Mouse (Mus musculus): ENCODE measurements around the gene Map2k3.
"Not testable (repeated sequence)": the region's sequence is repeated elsewhere in the genome, so short reads cannot be mapped to it uniquely, and the experiment has no call there.

The Map2k3 gene

DNA sequence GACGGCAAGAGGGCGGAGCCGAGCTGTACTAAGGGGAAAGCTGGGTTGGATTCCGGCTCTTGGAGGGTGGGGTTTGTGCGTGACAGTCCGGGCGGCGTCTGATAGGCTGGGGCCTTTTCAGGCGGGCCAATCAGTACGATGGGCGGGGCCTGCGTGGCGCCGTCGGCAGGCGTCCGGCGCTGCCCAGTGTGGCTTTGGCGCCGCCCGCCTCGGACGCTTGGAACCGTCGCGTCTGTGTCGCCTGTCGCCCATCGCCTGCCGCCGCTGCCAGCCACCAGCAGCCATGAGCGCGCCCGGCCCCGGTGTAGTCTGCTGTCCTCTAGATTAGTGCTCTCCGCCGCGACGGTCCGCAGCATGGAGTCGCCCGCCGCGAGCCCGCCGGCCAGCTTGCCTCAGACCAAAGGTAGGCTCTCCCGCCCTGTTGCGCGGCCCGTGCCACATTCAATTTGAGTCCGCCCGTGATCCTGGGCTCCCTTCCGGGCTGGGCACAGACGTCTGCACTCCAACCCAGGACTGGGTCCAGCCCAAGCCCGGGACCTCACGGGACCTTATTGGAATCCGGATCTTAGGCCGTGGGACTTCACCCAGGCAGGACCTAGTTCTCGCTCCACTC lies at the start of gene Map2k3:
Gene Map2k3 (plus strand): TSS at position 165 of the 613 bp plus-strand sequence.
- peak; percentile 96 for DNase-seq (ENCODE audit: low spot score in 2 of 2)

DNA sequence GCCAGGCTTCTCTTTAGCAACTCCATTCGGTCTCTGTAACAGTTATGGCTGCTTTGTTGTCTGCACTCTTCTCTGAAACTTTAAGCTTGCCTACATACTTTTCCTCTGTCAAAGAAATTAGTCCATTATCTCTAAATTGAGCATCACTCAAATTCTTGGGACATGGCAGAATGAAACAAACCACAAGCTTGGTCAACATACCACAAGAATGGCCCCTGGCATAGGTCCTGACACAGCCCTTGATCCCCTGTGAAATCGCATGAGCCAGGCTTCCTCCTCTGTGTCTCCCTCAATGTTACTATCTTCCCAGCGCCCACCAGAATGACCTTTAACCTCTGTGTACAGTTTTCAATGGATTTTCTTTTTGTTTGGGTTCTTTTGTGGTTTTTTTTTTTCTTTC lies 49.4 kb upstream of the Map2k3 start:
- no peak for DNase-seq (ENCODE audit: low spot score in 2 of 2)

DNA sequence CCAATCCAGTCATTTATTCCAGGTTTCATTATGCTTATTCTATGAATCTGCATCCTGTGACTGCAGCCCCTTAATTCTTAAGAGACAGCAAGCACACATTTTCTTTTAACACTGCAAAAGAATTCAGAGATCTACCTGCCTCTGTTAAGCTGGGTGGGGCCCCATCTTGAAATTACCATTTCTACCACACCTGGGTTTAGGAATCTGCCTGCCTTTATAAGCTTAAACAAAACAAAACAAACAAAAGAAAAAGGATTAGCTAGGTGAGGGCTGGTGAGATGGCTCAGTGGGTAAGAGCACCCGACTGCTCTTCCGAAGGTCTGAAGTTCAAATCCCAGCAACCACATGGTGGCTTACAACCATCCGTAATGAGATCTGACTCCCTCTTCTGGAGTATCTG lies 44.8 kb upstream of the Map2k3 start:
- not testable (repeated sequence) for DNase-seq (ENCODE audit: low spot score in 2 of 2)

DNA sequence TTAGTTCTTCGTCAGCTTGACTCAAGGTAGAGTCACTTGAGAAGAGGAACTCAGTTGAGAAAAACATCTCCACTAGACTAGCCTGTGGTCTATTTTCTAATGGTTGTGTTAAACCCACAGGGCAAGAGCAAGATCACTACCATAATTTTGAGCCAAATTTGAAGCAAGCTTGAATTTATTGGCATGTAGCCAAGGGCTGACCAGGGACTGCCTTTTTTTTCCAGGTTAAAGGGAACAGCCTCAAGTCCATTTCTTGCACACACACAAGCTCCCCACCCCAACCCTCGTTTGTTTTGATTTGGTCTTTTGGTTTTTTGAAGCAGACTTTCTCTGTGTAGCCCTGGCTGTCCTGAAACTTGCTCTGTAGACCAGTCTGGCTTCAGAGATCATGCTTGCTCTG lies 42.0 kb upstream of the Map2k3 start:
- no peak for DNase-seq (ENCODE audit: low spot score in 2 of 2)

DNA sequence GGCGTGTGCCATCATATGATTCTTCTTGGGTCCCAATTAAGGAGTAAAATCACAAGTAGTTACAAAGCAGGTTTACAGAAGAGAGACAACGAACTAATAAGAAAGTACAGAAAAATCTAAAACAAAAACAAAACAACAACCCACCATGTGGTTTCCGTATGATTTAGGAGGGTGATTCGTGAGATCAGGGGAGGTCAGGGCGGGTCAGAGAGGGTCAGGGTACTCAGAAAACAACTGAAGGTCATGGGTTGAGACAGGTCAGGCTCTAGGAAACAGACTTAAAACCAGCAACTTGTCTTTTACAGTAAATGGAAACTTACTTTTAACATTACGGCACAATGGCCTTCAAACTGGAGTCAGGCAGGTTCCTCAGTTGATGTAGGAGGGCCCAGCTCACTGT lies 41.5 kb upstream of the Map2k3 start:
- no peak for DNase-seq (ENCODE audit: low spot score in 2 of 2)

DNA sequence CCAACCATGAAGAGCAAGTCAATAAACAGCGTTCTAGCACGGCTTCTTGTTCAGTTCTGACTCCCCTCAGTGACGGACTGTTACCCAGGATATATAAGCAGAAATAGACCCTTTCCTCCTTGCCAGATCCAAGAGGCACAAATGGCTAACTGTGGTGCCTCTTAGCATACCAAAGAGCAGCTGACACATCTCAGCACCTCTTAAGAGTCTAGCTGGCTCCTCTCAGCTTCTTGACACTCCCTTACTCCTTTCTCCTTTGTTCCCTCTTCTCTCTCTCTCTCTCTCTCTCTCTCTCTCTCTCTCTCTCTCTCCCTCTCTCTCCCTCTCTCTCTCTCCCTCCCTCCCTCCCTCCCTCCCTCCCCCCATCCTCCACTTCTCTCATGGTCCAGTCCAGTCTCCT lies 41.1 kb upstream of the Map2k3 start:
- no peak for DNase-seq (ENCODE audit: low spot score in 2 of 2)

DNA sequence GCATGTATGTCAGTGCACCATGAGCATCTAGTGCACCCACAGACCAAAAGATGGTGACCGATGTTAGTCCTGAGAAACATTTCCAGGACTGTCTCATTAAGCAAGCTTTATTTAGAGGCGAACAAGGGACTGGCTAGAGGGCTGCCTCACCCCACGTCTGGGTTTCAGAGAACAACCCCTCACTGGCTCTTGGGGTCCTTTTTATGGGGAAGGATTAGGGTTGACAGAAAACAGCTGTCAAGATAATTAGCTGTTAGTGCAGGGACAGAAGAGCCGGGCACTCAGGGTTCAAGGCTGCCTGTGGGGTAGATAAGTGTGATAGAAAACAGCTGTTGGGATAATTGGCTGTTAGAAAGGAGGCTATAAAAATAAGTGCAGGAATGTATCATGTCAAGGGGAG lies 35.9 kb upstream of the Map2k3 start:
- DNase-seq (ENCODE audit: low spot score in 2 of 2), result no peak

DNA sequence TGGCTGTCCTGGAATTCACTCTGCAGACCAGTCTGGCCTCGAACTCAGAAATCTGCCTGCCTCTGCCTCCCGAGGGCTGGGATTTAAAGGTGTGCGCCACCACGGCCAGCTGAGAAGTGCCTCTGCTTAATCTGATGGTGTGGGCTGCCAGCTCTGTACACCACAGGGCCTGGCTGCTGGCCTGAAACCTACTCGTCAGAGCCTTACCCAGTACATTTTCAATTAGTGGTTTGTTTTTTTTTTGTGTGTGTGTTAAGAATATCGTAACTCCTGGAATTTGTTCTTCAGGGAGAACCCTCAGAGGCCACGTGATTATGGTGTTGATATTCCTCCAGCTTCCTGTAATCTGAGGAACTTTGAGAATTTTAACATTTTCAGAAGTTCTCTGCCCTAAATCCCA lies 29.8 kb upstream of the Map2k3 start:
- DNase-seq (ENCODE audit: low spot score in 2 of 2), result no peak

DNA sequence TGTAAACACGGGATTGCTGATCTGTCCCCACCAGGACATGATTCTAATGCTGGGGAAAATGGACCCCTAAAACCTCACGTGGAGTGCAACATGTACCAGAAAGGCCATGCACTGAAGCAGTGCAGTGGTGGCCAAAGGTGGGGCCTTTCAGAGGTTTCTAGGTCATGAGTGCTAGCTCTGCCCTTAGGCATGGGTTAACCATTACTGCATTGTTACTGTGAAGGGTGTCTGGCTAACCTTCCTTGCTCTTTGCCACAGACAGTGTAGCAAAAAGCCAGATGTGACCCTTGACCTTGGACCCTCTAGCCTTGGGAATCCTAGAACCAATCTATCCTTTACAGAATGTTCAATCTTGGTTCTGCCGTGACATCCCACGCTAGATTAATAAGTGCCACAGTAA lies 29.3 kb upstream of the Map2k3 start:
- DNase-seq (ENCODE audit: low spot score in 2 of 2), result no peak

DNA sequence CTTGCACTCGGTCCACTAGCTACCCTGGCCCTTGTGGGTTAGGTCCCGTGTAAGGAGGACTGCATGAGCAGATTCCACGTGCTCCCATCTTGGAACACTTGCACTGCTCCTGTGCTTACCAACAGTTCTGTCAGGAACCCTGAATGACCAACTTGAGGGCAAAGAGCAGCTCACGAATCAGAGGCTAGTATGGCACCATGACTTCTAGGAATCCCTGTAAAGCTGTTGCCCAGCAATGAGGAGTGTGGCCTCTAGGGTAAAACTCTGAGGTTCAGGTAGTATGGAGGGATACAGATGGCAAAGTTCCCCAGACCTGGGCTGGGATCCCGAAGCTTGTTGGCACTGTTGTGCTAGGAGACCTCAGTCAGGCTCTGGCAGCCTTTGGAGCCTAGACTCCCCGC lies 28.2 kb upstream of the Map2k3 start:
- no peak for DNase-seq (ENCODE audit: low spot score in 2 of 2)

DNA sequence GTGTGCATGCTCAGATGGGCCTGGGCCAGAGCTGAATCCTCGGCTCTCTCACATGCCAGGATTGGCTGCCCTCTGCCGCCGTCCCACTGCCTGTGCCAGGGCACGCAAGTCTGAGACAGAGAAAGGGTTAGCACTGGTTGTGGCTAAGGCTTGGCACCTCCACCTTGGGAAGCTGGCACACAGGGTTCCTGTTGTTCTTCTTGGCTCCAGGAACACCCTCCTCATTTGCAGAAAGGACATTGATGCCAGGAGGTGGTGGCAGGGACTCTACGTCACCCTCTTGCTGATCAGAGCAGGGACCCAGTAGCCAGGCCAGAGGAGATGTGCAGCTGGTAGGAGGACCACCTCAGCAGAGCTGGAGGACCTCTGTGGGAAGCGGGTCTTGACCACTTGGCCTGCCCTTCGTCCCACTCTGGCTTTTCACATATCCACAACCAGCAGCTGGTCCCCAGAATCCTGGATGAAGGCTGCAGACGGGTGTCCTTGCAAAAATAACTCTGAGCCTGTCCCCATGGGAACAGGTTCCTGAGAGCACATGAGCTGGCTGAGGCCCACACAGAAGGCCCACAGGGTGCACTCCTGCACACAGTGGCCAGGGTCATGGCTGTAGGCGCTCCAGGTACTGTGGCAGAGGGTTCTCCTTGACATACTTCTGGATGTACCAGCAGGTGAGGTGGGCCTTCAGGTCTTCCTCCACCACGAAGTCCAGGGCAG lies 26.3 kb upstream of the Map2k3 start:
- no peak for DNase-seq (ENCODE audit: low spot score in 2 of 2)

DNA sequence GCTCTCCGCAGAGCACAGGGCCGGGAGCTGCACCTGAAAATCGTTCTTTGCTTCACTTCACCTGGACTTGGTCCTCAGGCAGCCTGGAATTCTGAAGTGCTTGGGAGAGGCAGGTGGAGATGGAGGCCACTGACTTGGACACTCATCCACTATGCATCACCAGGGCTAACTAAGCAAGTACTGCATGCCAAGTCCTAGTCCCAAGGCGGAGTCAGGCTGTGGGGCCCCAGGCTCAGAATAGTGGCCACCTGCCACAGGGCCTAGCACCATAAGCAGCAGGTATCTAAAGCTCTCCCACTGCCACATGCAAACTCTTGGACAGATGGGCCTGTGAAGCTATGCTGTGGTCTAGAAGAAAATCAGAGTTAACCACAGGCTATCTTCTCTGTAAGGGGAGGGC lies 25.4 kb upstream of the Map2k3 start:
- no peak for DNase-seq (ENCODE audit: low spot score in 2 of 2)

DNA sequence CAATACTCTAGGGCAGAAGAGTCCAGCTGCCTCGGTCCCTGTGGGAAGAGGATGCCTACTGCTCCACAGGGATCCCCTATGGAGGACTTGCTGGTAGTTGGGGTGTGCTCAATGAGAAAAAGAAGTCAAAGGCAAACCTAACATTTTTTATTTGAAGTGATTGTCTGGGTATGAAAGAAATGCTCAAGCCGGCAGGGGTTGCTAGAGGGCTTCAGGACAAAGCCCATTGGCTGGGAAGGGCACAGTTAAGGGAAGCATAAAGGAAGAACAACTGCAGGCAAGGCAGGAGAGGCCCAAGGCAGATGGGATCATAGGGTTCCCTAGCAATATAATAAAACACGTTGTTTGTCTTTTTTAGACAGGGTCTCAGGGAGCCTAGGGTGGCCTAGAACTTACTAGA lies 23.8 kb upstream of the Map2k3 start:
- DNase-seq (ENCODE audit: low spot score in 2 of 2), result no peak

DNA sequence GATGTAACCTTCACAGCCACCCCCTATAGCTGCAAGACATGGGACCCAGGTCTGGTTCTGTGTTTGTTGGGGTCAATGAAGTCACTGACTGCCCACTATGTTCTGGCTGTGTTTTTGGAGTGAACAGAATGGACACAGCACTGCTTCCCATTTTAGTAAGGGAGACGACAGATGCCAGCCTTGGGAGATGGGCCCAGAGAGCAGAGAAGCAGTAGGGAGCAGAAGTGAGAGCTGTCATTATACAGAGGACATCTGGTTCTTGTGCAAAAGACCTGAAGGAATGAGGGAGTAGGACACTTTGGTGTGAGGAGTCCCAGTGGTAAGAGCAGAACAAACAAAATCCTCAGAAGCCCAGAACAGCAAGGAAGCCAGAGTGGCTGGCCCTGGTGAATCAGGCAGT lies 22.2 kb upstream of the Map2k3 start:
- DNase-seq (ENCODE audit: low spot score in 2 of 2), result no peak

DNA sequence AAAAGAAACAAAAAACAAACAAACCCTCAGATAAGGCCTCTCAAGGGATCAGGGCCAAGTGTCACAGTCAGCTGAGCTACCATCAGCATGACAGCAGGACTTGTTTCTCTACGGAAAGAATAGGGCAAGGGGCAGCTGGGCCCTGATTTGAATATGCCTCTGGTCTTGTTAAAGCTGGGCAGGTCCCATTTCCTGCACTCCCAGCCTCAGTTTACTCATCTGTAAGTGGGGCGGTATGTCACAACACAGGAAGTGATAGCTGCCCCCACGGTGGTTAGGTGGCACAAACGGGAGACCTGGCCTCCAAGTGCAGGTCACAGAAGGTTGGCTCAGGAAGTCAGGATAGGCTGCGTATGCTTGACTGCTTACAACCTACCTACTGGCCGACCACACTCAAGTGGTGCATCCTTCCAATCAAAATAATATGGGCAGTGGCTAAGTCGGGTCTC lies 19.3 kb upstream of the Map2k3 start:
- DNase-seq (ENCODE audit: low spot score in 2 of 2), result no peak

DNA sequence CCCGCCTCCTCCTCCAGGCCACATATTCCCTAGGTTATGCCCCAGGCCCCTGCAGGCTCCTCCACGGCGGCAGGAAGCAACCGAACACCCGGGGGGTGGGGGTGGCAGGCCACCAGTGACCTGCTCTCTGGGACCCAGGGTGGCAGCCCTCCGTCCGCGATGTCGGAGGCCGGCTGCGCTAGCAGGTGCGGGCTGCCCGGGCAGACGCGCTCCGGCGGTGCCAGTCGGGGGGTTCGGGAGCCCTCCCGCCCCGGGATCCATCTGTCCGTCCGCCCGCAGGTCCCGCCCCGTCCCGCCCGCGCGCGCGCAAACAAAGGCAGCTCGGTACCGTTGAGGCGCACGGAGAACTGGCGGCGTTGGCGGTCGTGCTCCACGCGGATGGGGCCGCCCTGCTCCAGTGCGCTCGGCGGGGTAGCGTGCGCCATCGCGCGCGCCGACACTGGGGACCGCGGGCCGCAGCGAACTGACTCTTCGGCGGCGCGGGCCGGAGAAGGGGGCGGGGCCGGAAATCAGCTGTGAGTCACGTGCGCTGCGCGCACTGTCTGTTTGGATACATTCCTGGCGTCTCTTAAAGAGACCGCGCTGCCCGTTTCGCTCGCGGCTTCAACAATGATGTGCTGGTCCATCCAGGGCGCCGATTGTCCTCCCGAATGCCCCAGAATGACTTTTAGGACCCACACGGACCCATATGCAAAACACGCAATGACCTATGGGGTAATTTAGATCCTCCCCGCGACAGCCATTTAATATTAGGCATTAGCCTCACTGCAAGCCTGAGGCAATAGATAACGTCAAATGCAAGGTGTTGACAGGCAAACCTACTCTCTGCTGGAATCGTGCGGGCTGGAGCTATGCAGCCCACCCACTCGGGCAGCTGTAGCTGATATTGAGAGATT lies 18.3 kb upstream of the Map2k3 start:
- DNase-seq (ENCODE audit: low spot score in 2 of 2), result peak; percentile 90 to 91

DNA sequence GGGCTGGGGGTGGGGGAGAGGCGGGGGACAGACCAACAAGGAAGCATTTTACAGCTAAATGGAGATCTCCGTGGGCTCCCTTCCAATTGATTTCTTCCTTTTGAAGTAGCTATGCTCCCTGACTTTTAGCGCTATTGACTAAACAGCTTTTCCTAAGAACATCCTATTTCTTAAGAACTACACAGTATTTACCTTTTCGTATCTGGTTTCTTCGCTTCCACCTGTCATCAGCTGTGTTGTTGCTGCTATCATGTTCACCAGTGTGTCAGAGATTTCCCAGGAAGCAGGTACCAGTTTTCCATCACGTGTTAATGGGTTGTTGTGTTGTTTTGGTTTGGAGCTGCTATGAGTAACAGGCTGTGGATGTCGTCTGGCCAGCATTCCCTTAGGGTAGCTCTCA lies 17.3 kb upstream of the Map2k3 start, which contains the start of gene Natd1:
Gene Natd1 (minus strand): TSS at position 260 of the 400 bp plus-strand sequence.
- no peak for DNase-seq (ENCODE audit: low spot score in 2 of 2)

DNA sequence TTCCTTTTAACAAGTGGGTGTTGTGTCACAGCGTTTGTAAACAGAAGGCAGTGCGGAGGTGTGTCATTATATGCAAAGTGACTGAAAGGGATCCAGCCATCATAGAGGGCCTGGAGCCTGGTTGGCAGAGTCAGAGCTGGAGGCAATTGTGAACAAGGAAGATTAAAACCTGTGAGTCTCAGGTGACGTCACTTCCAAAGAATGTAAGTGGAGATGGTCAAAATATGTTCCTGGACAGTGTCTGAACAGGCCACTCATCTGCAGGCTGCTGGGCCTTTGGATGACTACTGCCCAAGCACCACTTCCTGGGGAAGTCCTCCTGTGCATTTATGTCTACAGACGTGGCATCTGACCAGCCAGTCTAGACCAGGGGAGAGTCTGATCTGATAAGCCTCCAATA lies 16.6 kb upstream of the Map2k3 start:
- no peak for DNase-seq (ENCODE audit: low spot score in 2 of 2)

DNA sequence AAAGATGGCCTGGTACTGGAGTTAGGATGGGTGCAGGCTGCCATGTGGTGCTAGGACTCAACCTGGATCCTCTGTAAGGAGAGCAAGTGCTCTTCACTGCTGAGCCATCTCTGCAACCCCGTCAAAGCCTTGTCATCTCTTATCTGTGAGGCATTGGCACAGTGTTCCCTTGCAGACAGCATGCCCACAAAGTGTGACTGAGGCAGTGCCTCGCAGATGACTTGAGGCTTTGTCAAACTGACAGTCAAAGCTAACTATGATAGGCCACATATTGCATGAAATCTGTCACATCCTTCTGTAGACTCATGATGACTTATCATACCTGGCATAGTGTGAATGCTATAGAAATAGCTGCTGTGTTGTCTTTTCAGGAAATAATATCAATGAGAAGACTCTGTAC lies 11.8 kb upstream of the Map2k3 start:
- no peak for DNase-seq (ENCODE audit: low spot score in 2 of 2)

DNA sequence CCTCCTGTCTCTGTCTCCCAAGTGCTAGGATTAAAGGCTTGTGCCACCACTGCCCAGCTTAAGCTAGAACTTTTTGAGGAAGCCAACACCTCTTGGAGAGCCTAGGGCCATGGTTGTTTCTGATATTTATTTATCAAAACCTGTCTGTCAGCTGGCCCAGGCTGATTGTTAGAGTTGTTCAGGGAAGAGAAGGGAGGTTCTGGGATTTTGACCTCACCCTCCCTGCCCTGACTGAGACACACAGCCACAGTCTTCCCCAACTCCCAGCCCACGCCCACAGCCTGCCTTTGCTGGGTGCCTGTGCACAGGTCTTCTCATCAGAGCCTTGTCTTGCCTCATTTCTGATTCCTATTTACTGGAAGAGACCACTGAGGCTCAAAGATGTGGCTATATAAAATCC lies 9.6 kb upstream of the Map2k3 start:
- no peak for DNase-seq (ENCODE audit: low spot score in 2 of 2)

DNA sequence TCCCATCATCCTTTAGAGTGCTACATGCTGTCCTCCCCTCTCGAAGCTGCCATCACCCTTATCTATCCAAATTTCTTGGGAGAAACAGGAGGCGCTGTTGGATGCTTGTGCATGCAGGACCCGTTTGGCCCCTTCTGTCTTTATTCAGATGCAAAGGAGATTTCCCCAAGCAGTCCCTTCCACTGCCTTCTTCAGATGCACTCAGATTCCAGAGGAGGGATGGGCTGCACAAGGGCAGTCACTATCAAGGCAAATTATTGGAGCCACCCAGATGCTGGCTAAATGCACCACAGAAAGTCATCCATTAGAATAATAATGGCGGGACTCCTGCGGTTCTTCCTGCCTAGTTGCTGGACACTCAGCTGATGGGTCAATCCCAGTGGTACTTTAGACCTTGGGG lies 8.9 kb upstream of the Map2k3 start:
- DNase-seq (ENCODE audit: low spot score in 2 of 2), result no peak

DNA sequence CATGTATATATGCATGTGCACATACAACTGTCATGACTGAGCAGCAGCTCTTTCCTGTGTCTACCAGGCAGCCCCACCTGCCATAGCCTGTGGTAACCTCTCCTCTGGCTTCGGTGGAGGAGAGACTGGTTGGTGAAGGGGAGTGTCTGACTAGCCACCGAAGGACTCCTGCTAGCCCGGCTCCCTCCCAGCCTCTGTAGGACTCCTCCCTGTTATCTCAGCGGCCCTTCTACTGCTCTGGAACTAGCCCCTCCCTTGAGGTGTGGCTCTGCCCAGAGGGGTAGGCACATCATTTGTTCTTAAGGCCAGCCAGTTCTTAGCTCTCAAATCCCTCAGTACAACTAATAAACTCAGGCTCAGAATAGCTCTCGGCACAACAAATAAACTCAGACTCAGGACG lies 7.3 kb upstream of the Map2k3 start:
- DNase-seq (ENCODE audit: low spot score in 2 of 2), result no peak

DNA sequence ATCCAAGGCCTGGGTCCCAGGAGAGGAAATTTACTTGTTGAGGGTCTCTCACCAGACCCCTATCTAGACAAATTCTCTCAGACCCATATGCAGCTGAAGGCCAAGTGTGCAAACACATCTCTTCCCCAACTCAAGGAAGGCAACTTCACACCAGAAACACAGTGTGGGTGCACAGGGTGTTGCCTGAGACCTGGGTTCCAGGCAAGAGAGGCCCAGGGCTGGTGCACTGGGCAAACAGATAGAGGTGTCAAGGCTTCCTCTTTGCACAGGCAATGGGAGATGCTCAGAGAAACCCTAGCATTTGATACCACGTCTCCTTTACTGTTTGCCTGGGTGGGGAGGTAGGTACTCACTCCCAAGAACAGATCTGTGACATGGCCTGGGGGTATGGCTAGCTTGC lies 6.9 kb upstream of the Map2k3 start:
- DNase-seq (ENCODE audit: low spot score in 2 of 2), result no peak
